Mouse (Mus musculus): ENCODE results near the gene Atp5h. TPM values are rescaled to one million over a fixed set of nuclear protein-coding genes. Genes with fewer than 3 reads are reported as not detected.

Atp5h gene
- total RNA-seq, 1 experiment from 2014 or later: 631 TPM

DNA sequence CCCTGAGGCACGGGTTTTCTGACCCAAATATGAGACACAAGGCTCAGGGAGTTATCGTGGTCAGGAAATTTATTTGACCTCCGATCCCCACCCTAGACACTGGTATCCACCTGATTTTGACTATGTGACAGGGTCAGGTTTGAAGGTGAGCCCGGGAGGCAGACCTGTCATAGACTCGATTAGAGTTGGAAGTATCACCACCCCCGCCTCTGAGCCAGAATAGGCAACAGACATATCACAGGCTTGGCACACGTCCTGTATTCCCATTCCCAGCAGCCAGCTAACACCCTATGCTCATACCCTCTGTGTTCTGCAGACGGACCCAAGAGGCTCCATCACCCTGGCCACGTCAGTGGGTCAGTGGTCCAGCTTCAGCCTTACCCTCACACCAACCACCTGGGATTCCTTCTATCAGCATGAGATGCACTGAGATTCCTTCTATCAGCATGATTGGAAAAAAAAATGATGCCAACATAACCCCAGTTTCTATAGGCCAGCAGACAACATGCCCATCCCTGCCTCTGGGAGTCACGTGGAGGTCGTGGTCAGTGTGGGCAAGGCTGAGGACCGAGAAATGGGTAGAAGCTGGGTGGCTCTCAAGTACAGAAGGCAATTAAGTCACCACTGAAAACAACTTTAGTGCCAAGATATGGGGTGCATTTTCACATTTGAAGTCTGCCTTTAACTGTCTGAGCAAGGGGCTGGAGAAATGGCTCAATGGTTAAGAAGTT is 44.9 kb downstream of the Atp5h start:
- no peak for ATAC-seq (replicated peaks; ENCODE audit: insufficient number of reproducible peaks, low FRiP score, low TSS enrichment, poor library complexity, severe bottlenecking)

- 0 out of 2 replicates have a peak, but pooled peaks have one; percentile 20 for ATAC-seq (replicated peaks; ENCODE audit: insufficient number of reproducible peaks, low FRiP score, low TSS enrichment, poor library complexity, severe bottlenecking)
Observed at GRCm38 (mm10) chr11:115373805-115374694, 45.7 kb downstream of the Atp5h start.

DNA sequence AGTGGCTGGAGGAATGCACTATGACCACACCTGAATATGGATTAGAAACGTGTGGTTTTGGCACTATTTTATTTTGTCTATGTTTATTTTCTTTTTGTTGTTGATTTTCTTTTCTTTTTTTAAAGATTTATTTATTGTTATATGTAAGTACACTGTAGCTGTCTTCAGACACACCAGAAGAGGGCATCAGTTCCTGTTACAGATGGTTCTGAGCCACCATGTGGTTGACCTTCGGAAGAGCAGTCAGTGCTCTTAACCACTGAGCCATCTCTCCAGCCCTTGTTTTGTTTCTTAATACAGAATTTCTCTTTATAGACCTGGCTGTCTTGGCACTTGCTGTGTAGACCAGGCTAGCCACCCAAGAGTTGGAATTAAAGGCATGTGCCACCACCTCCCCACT is 47.0 kb downstream of the Atp5h start:
- ATAC-seq (replicated peaks; ENCODE audit: insufficient number of reproducible peaks, low FRiP score, low TSS enrichment, poor library complexity, severe bottlenecking): no peak

DNA sequence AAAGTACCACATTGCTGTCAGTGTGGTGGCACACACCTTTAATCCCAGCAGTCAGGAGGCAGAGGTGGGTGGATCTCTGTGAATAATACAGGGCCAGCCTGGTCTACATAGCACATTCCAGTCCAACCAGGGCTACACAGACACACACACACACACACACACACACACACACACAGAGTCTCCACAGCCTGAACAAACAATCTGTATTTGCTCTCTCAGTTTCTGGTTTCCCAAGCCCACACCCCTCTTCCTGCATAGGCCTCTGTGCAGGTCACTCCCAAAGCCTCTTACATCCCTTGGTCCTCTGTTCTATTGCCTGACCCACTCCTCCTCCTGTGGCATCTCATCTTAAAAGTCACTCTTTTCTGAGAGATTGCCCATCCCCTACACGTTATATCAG is 47.7 kb downstream of the Atp5h start:
- no peak for ATAC-seq (replicated peaks; ENCODE audit: insufficient number of reproducible peaks, low FRiP score, low TSS enrichment, poor library complexity, severe bottlenecking)

DNA sequence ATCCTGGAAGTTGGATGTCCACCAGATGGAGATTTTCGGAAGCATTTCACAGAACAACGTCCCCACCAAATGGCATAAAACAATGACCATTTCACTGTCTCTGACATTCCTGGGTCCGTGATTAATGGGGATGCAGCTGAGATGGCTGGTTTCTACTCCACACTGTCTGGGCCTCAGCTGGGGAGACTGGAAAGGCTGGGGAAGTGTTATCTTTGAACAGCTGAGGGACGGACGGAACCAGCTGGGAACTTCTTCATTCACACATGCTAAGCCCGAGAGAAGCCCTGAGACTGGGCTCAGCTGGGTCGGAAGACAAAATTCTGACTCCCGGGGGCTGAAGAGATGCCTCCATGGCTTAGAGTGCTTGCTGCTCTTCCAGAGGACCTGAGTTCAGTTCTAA is 48.4 kb downstream of the Atp5h start:
- ATAC-seq (replicated peaks; ENCODE audit: insufficient number of reproducible peaks, low FRiP score, low TSS enrichment, poor library complexity, severe bottlenecking): no peak

GRCm38 (mm10) chr11:115370368-115370767 is 49.4 kb downstream of the Atp5h start:
- no peak for ATAC-seq (replicated peaks; ENCODE audit: insufficient number of reproducible peaks, low FRiP score, low TSS enrichment, poor library complexity, severe bottlenecking)

- peak; percentile 84 for ATAC-seq (replicated peaks; ENCODE audit: insufficient number of reproducible peaks, low FRiP score, low TSS enrichment, poor library complexity, severe bottlenecking)
Observed at GRCm38 (mm10) chr11:115367395-115367944, 52.3 kb downstream of the Atp5h start, which contains the start of gene Hid1. Hid1 (minus strand) TSS chr11:115367756.

GRCm38 (mm10) chr11:115366706-115367394 is 52.9 kb downstream of the Atp5h start:
- ATAC-seq (replicated peaks; ENCODE audit: insufficient number of reproducible peaks, low FRiP score, low TSS enrichment, poor library complexity, severe bottlenecking): no peak

- no peak for ATAC-seq (replicated peaks; ENCODE audit: insufficient number of reproducible peaks, low FRiP score, low TSS enrichment, poor library complexity, severe bottlenecking)
Observed at GRCm38 (mm10) chr11:115366039-115366705, 53.6 kb downstream of the Atp5h start.

Other genes with a start within 250 kb of the Atp5h start
- gene Tmem104, start 232.5 kb downstream of the Atp5h start, total RNA-seq (2017): 12.1 to 32.4 TPM (median 17.3 TPM) in 3 replicates
- gene Nat9, start 232.1 kb downstream of the Atp5h start, total RNA-seq (2017): 25.4 to 39.9 TPM (median 37.8 TPM) in 3 replicates
- not detected in 3 replicates for gene Grin2c, start 152.7 kb downstream of the Atp5h start, total RNA-seq (2017)
- gene Fdxr, start 142.9 kb downstream of the Atp5h start, total RNA-seq (2017): 8.4 to 14.8 TPM (median 11.7 TPM) in 3 replicates
- gene Fads6, start 122.3 kb downstream of the Atp5h start, total RNA-seq (2017): 0.11 to 0.78 TPM (median 0.38 TPM) in 3 replicates
- gene Otop2, start 112.8 kb downstream of the Atp5h start, total RNA-seq (2017): not detected in 3 replicates
- gene Ush1g, start 97.9 kb downstream of the Atp5h start, total RNA-seq (2017): not detected in 3 replicates
- 0.39 TPM in 1 of 3 replicates, not detected in the others for gene Otop3, start 85.2 kb downstream of the Atp5h start, total RNA-seq (2017)
- gene Hid1, start 52.2 kb downstream of the Atp5h start, total RNA-seq (2017): 4.7 to 13.4 TPM (median 7.5 TPM) in 3 replicates
- not detected in 3 replicates for gene Cdr2l, start 38.0 kb downstream of the Atp5h start, total RNA-seq (2017)
- gene Mrpl58, start 16.2 kb downstream of the Atp5h start, total RNA-seq (2017): 57.9 to 84.5 TPM (median 60.9 TPM) in 3 replicates
- gene Kctd2, start 166 bp upstream of the Atp5h start, total RNA-seq (2017): 20.7 to 29.6 TPM (median 24.3 TPM) in 3 replicates
- not detected in 3 replicates for gene Trim80, start 20.6 kb upstream of the Atp5h start, total RNA-seq (2017)
- 0.39 TPM in 1 of 3 replicates, not detected in the others for gene Slc16a5, start 42.5 kb upstream of the Atp5h start, total RNA-seq (2017)
- 23.8 to 24.6 TPM (median 24.2 TPM) in 3 replicates for gene Armc7, start 55.7 kb upstream of the Atp5h start, total RNA-seq (2017)
- 154 to 190 TPM (median 179 TPM) in 3 replicates for gene Nt5c, start 71.9 kb upstream of the Atp5h start, total RNA-seq (2017)
- 230 to 253 TPM (median 234 TPM) in 3 replicates for gene Jpt1, start 94.4 kb upstream of the Atp5h start, total RNA-seq (2017)
- gene Sumo2, start 116.3 kb upstream of the Atp5h start, total RNA-seq (2017): 356 to 417 TPM (median 357 TPM) in 3 replicates
- 44.3 to 90.7 TPM (median 75.8 TPM) in 3 replicates for gene Nup85, start 144.5 kb upstream of the Atp5h start, total RNA-seq (2017)
- 20.4 to 30.1 TPM (median 20.7 TPM) in 3 replicates for gene Mrps7, start 184.0 kb upstream of the Atp5h start, total RNA-seq (2017)
- gene Gga3, start 184.1 kb upstream of the Atp5h start, total RNA-seq (2017): 32.1 to 47.8 TPM (median 37.8 TPM) in 3 replicates
- 37.5 to 42.1 TPM (median 41.2 TPM) in 3 replicates for gene Mif4gd, start 193.0 kb upstream of the Atp5h start, total RNA-seq (2017)
- gene Slc25a19, start 208.3 kb upstream of the Atp5h start, total RNA-seq (2017): 14.2 to 23.5 TPM (median 15.3 TPM) in 3 replicates